Mouse (Mus musculus) heart, embryonic 12.5 days (tissue): Measurements from ENCODE around the gene Gm2832. TPM values are rescaled to one million over a fixed set of nuclear protein-coding genes. Genes with fewer than 3 reads are reported as not detected.
"Not testable (repeated sequence)": the region's sequence is repeated elsewhere in the genome, so short reads cannot be mapped to it uniquely, and the experiment has no call there.

Experiments used
- ATAC-seq: fragments of 200-750 bp; cut with Nextera tagmentation; 2 replicates; pipeline ENCODE4 v1.8.0; 2017; ENCODE audit warnings: moderate TSS enrichment, moderate library complexity; ENCODE audit not compliant: insufficient number of reproducible peaks, low FRiP score
- H3K27ac ChIP-seq: fragments of 300-500 bp; sonication (generic); 2 replicates; pipeline ENCODE4 v1.5.1; 2016; ENCODE audit warnings: mild to moderate bottlenecking, moderate library complexity; ENCODE audit not compliant: poor library complexity, severe bottlenecking
- H3K27me3 ChIP-seq: fragments of 300-500 bp; sonication (generic); replicated peaks from 2 replicates; pipeline ENCODE4 v1.6.1; 2016; ENCODE audit warnings: mild to moderate bottlenecking, moderate library complexity
- H3K36me3 ChIP-seq: fragments of 300-500 bp; sonication (generic); 2 replicates; pipeline ENCODE4 v1.6.1; 2016; ENCODE audit warnings: mild to moderate bottlenecking, moderate library complexity
- H3K4me1 ChIP-seq: fragments of 300-500 bp; sonication (generic); replicated peaks from 2 replicates; pipeline ENCODE4 v1.6.1; 2016; ENCODE audit warnings: mild to moderate bottlenecking
- H3K4me2 ChIP-seq: fragments of 300-500 bp; sonication (generic); 2 replicates; pipeline ENCODE4 v1.6.1; 2016; ENCODE audit warnings: mild to moderate bottlenecking, moderate library complexity
- H3K4me3 ChIP-seq: fragments of 300-500 bp; sonication (generic); 2 replicates; pipeline ENCODE4 v1.5.1; 2016; ENCODE audit warnings: mild to moderate bottlenecking
- H3K9ac ChIP-seq: fragments of 300-500 bp; sonication (generic); 2 replicates; pipeline ENCODE4 v1.6.1; 2016; ENCODE audit warnings: mild to moderate bottlenecking, moderate library complexity
- H3K9me3 ChIP-seq: fragments of 300-500 bp; sonication (generic); replicated peaks from 2 replicates; pipeline ENCODE4 v1.6.1; 2016; ENCODE audit warnings: mild to moderate bottlenecking, moderate library complexity
- WGBS: fragments of 180-500 bp; shearing (Covaris S2); methylation state at CpG from one replicate; pipeline ENCODE4 v1.1.7; 2016; 5-methylcytosine and 5-hydroxymethylcytosine counted together
- polyA plus RNA-seq: library from polyadenylated mRNA; unstranded; fragments of >200 nt; fragmentation: Nextera tagmentation; extraction: Ambion mirVana; gene quantifications from 2 replicates; pipeline ENCODE4 v1.2.1, GENCODE M21; 2016

Gene Gm2832
- 0.14 TPM in 1 of 2 replicates, not detected in the other for polyA plus RNA-seq

DNA sequence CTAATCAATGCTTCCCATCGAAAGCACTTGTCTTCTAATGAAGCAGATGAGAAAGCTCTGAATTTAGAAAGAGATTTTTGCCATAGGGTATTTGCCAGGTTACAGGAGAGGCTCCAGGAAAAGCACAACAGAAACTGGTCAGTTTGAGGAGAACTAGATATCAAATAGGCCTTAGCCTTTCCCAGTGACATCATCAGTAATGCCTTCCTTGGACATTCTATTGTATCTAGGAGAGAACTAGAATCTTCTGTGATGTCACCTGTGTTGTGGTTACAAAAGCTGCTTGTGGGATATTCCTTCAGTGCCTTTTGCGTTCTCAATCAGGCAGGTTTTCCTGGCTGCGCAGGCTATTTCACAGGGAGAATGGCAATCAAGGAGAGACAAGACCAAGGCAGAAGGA, at the start of gene Gm2832:
Gene Gm2832 (plus strand): TSS at position 301 of the 400 bp plus-strand sequence.
- 89% methylated on average over 2 of the region's 3 CpGs for WGBS
- not testable (repeated sequence) for H3K4me1 ChIP-seq, H3K4me2 ChIP-seq, ATAC-seq, H3K9ac ChIP-seq, H3K36me3 ChIP-seq, H3K27ac ChIP-seq, H3K9me3 ChIP-seq, H3K4me3 ChIP-seq, H3K27me3 ChIP-seq

GRCm38 (mm10) chr14:41263296-41263695, 15.3 kb upstream of the Gm2832 start:
- H3K27ac ChIP-seq, H3K9me3 ChIP-seq, ATAC-seq, H3K27me3 ChIP-seq, H3K4me1 ChIP-seq, H3K9ac ChIP-seq, H3K4me3 ChIP-seq, H3K36me3 ChIP-seq, H3K4me2 ChIP-seq: not testable (repeated sequence)
- 45% methylated on average over 4 of the region's 4 CpGs for WGBS

GRCm38 (mm10) chr14:41263853-41264755, 14.5 kb upstream of the Gm2832 start:
- not testable (repeated sequence) for H3K27ac ChIP-seq, H3K9me3 ChIP-seq, H3K4me1 ChIP-seq, H3K36me3 ChIP-seq, H3K27me3 ChIP-seq, H3K9ac ChIP-seq
- 0 out of 2 replicates have a peak, but pooled peaks have one; percentile 33 for ATAC-seq
- Histone ChIP-seq H3K4me3 (peak overlapping the region; percentile 27), H3K4me2 (peak overlapping the region; percentile 68)
- WGBS = 3% methylated on average over 28 of the region's 29 CpGs

GRCm38 (mm10) chr14:41264756-41265566, 13.6 kb upstream of the Gm2832 start:
- H3K27me3 ChIP-seq, H3K27ac ChIP-seq, H3K4me1 ChIP-seq, H3K9me3 ChIP-seq, H3K36me3 ChIP-seq, H3K9ac ChIP-seq: not testable (repeated sequence)
- WGBS = 0% methylated on average over 25 of the region's 36 CpGs
- Histone ChIP-seq H3K4me2 (peak overlapping the region; percentile 68), H3K4me3 (peak overlapping the region; percentile 39)
- peak; percentile 68 for ATAC-seq

- not testable (repeated sequence) for H3K27ac ChIP-seq, H3K36me3 ChIP-seq, H3K27me3 ChIP-seq, H3K4me2 ChIP-seq, H3K4me1 ChIP-seq, ATAC-seq, H3K4me3 ChIP-seq, H3K9me3 ChIP-seq, H3K9ac ChIP-seq
- 43% methylated on average over 1 of the region's 1 CpGs for WGBS
Measured at GRCm38 (mm10) chr14:41285965-41286364, 7.4 kb downstream of the Gm2832 start.

Other genes with a start within 250 kb of the Gm2832 start
- 0.29 TPM in 1 of 2 replicates, not detected in the other for gene Dydc2, start 209.6 kb upstream of the Gm2832 start, polyA plus RNA-seq
- not detected in 2 replicates for gene Dydc1, start 205.9 kb upstream of the Gm2832 start, polyA plus RNA-seq
- 0.63 TPM in 2 replicates for gene Mat1a, start 173.8 kb upstream of the Gm2832 start, polyA plus RNA-seq
- 0.20 and 0.23 TPM in 2 replicates for gene Sftpa1, start 147.0 kb upstream of the Gm2832 start, polyA plus RNA-seq
- gene Mbl1, start 127.3 kb upstream of the Gm2832 start, polyA plus RNA-seq = 0.27 TPM in 1 of 2 replicates, not detected in the other
- gene Sftpd, start 93.7 kb upstream of the Gm2832 start, polyA plus RNA-seq = not detected in 2 replicates
- not detected in 2 replicates for gene Gm5798, start 69.8 kb downstream of the Gm2832 start, polyA plus RNA-seq
- not detected in 2 replicates for gene Gm7945, start 107.6 kb downstream of the Gm2832 start, polyA plus RNA-seq
- not detected in 2 replicates for gene Gm6482, start 129.5 kb downstream of the Gm2832 start, polyA plus RNA-seq
- gene Gm7954, start 174.7 kb downstream of the Gm2832 start, polyA plus RNA-seq = not detected in 2 replicates
- gene Gm3486, start 210.7 kb downstream of the Gm2832 start, polyA plus RNA-seq = not detected in 2 replicates